Mouse (Mus musculus): Measurements from ENCODE around the gene Zfp560.
"Not testable (repeated sequence)": the region's sequence is repeated elsewhere in the genome, so short reads cannot be mapped to it uniquely, and the experiment has no call there.

The Zfp560 gene

GRCm38 (mm10) chr9:20384532-20385342 lies at the start of gene Zfp560:
Zfp560 (minus strand) TSS chr9:20385177.
- peak; percentile 96 for DNase-seq (ENCODE audit: low read depth, low spot score)

DNA sequence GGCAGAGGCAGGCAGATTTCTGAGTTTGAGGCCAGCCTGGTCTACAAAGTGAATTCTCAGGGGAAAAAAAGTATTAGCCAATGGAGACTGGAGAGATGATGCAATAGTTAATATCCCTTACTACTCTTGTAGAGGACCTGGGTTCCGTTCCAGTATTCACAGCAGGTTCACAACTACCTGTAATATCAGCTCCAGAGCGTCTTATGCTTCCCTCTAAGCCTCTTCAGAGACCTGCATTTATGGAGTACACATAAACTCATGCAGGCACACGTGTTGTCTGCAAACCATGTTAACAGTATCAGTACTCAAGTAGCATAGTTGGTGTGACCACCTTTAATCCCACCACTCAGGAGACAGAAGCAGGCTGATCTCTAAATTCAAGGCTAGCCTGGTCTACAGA lies 45.0 kb upstream of the Zfp560 start:
- no peak for DNase-seq (ENCODE audit: low read depth, low spot score)

DNA sequence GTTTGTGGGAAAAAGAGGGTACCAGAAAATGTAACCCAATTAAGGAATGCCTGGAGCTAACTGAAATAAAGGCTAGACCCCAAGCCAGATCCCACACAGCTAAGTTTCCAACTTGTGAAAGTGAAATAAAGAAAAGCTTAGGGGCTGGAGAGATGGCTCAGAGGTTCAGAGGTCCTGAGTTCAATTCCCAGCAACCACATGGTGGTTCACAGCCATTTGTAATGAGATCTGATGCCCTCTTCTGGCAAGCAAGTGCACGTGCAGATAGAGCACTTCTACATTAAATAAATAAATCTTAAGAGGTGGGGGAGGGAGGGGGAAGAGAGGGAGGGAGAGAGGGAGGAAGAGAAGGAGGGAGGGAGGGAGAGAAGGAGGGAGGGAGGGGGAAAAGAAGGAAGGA lies 26.5 kb upstream of the Zfp560 start:
- DNase-seq (ENCODE audit: low read depth, low spot score) = no peak

- no peak for DNase-seq (ENCODE audit: low read depth, low spot score)
These were observed 24.3 kb upstream of the Zfp560 start for GRCm38 (mm10) chr9:20409319-20409718.

DNA sequence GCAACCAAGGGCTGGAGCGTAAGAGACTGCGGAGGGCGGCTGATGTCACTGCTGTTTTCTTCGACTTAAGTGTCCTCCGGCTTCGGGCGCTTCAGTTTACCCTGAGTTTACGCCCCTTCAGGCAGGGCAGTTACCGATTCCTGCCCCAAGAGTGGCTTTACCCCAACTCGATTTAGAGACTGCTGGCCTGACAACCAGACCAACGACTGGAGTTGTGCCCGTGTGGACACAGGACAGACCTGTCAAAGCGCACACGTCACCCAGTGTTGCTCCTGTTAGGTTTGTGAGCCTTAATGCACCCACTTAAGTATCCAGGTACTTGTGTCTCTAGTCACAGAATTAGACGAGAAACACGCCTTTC lies 346 bp upstream of the Zfp560 start:
- DNase-seq (ENCODE audit: low read depth, low spot score) = no peak

- no peak for DNase-seq (ENCODE audit: low read depth, low spot score)
These were observed 1.3 kb downstream of the Zfp560 start for GRCm38 (mm10) chr9:20383659-20384058.

- no peak for DNase-seq (ENCODE audit: low read depth, low spot score)
These were observed 10.3 kb downstream of the Zfp560 start for GRCm38 (mm10) chr9:20374712-20375111.

DNA sequence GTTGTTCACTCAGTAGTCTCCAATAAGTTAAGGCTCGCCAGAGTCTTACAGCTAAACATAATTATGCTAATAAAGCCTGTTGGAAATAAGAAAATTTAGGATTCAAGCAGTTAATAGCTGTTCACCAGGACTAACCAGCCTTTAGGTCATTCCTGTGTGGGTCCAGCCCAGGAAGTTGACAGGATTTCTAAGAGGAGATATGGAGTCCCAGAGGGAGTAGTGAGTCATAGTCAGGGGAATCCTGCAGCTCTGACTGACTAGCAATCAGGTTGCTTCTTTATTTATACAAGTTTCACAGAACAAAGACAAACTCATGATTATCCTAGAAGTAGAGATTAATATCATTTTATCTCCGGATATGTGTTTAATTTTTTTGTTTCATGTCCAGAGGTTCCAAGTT lies 17.7 kb downstream of the Zfp560 start:
- DNase-seq (ENCODE audit: low read depth, low spot score) = no peak

DNA sequence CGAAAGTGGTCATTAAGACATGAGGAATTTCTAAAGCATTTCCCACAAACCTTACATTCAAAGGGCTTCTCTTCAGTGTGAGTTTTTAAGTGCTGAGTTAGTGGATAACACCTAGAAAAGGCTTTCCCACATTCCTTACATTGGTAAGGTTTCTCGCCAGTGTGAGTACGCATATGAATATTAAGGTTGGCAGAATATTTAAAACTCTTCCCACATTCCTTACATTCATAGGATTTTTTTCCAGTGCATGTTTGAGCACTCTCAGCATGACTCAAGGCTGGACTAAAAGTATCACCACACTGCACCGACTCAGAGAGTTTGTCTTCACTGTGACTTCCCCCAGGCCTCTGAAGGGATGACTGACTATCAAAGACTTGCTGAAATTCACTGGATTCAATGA lies 36.5 kb downstream of the Zfp560 start:
- DNase-seq (ENCODE audit: low read depth, low spot score) = no peak

- DNase-seq (ENCODE audit: low read depth, low spot score) = no peak
These were observed 49.0 kb downstream of the Zfp560 start, which contains the start of gene Olfr18 for GRCm38 (mm10) chr9:20335994-20336393. Olfr18 (minus strand) TSS chr9:20336094.

DNA sequence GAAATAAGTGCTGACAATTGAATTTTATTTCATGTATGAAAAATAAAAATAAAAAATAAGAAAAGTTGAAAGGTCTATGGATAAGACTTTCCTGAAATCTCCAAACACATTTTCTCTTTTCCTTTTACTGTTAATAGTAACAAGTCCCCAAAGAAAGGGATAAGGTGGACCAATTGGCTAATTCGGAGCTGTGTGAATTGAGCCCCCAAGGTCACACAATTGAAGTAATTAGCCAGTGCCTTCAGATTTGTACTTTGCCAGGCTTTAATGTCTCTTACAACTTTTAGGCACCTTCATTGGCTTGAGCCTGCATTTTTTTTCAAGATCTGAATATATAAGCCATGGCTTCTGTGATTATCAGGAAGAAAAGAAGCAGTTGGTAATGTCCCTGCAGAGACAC lies 86.7 kb downstream of the Zfp560 start, which contains the start of gene Olfr873:
Gene Olfr873 (plus strand): TSS at position 301 of the 400 bp plus-strand sequence.
- no peak for DNase-seq (ENCODE audit: low read depth, low spot score)

- not testable (repeated sequence) for DNase-seq (ENCODE audit: low read depth, low spot score)
These were observed 89.4 kb downstream of the Zfp560 start for GRCm38 (mm10) chr9:20295562-20295961.

All from brain, adult 2 months (tissue).